Mouse (Mus musculus) MEL (cell line): ENCODE measurements at regions not wholly inside any gene's neighbourhood (a gene's known extent, or its start where the extent isn't known, plus 50 kb on each side); places are given as distances from the start of the nearest gene placed in this dataset.
A peak's percentile ranks its signal among the peaks of the same experiment; 100 is the strongest.

Experiments used
- DNase-seq: peaks from one replicate; pipeline ENCODE4 v3.0.0; 2011; ENCODE audit warnings: low read depth, low spot score
- H3K27ac ChIP-seq: 2 replicates; pipeline ENCODE4 v1.5.1; 2012; ENCODE audit warnings: low read depth, mild to moderate bottlenecking, control low read depth, low read length, moderate library complexity; ENCODE audit not compliant: control insufficient read depth
- H3K27me3 ChIP-seq, 2 experiments: fragments of 150-350 bp in 1 of 2; sonication (generic) in 1 of 2; 2 replicates each; pipeline ENCODE4 v1.6.1; 2012; ENCODE audit warnings: low read length in 2 of 2, mild to moderate bottlenecking in 2 of 2, improper control_type of control experiment in 1 of 2, moderate library complexity in 1 of 2; ENCODE audit not compliant: insufficient read depth in 2 of 2, control insufficient read depth in 1 of 2
- H3K36me3 ChIP-seq, 2 experiments: 2 replicates each; pipeline ENCODE4 v1.6.1; 2012 to 2014; ENCODE audit warnings: low read length in 2 of 2, improper control_type of control experiment in 1 of 2, inconsistent platforms in 1 of 2, mild to moderate bottlenecking in 1 of 2; ENCODE audit not compliant: insufficient read depth in 2 of 2, control insufficient read depth in 1 of 2
- H3K4me1 ChIP-seq, 2 experiments: fragments of 150-350 bp in 1 of 2; sonication (generic) in 1 of 2; 2 replicates each; pipeline ENCODE4 v1.6.1; 2012; ENCODE audit warnings: low read length in 2 of 2, improper control_type of control experiment in 1 of 2, mild to moderate bottlenecking in 1 of 2; ENCODE audit not compliant: insufficient read depth in 2 of 2, control insufficient read depth in 1 of 2
- H3K4me3 ChIP-seq, 2 experiments: fragments of 150-350 bp in 1 of 2; sonication (generic) in 1 of 2; 2 replicates each; pipeline ENCODE4 v1.5.1; 2012; ENCODE audit warnings: low read depth in 2 of 2, low read length in 2 of 2, mild to moderate bottlenecking in 2 of 2, moderate library complexity in 2 of 2, control low read depth in 1 of 2, improper control_type of control experiment in 1 of 2; ENCODE audit not compliant: control insufficient read depth in 1 of 2, insufficient read depth in 1 of 2
- H3K79me2 ChIP-seq: 2 replicates; pipeline ENCODE4 v1.6.1; 2012; ENCODE audit warnings: mild to moderate bottlenecking, low read length, moderate library complexity; ENCODE audit not compliant: control insufficient read depth, poor library complexity, insufficient read depth
- H3K9ac ChIP-seq: 2 replicates; pipeline ENCODE4 v1.6.1; 2012; ENCODE audit warnings: low read depth, mild to moderate bottlenecking, control low read depth, low read length, moderate library complexity; ENCODE audit not compliant: control insufficient read depth, poor library complexity, severe bottlenecking
- H3K9me3 ChIP-seq: fragments of 150-350 bp; sonication (generic); replicated peaks from 2 replicates; pipeline ENCODE4 v1.6.1; 2012; ENCODE audit warnings: mild to moderate bottlenecking, low read length, improper control_type of control experiment, moderate library complexity; ENCODE audit not compliant: insufficient read depth
- CHD1 ChIP-seq: IDR thresholded peaks from 2 replicates; pipeline ENCODE4 v1.6.1; 2012; ENCODE audit warnings: low read depth, mild to moderate bottlenecking, inconsistent platforms, low read length, improper control_type of control experiment
- EP300 ChIP-seq, 2 experiments: IDR thresholded peaks; 2 replicates each; pipeline ENCODE4 v1.6.1; 2011; ENCODE audit warnings: improper control_type of control experiment in 2 of 2, low read length in 2 of 2, low read depth in 1 of 2, mild to moderate bottlenecking in 1 of 2
- ETS1 ChIP-seq: IDR thresholded peaks from 2 replicates; pipeline ENCODE4 v1.6.1; 2012; ENCODE audit warnings: low read depth, mild to moderate bottlenecking, inconsistent platforms, low read length, improper control_type of control experiment, moderate library complexity
- JUND ChIP-seq: IDR thresholded peaks from 2 replicates; pipeline ENCODE4 v1.6.1; 2011; ENCODE audit warnings: low read depth, mild to moderate bottlenecking, improper control_type of control experiment, low read length
- KAT2A ChIP-seq: conservative IDR thresholded peaks from 2 replicates; pipeline ENCODE4 v1.6.1; 2012; ENCODE audit warnings: low read depth, low read length, improper control_type of control experiment, inconsistent platforms
- MAFK ChIP-seq: IDR thresholded peaks from 2 replicates; pipeline ENCODE4 v1.6.1; 2011; ENCODE audit warnings: low read depth, mild to moderate bottlenecking, low read length, improper control_type of control experiment, borderline replicate concordance
- MAX ChIP-seq: IDR thresholded peaks from 2 replicates; pipeline ENCODE4 v1.6.1; 2011; ENCODE audit warnings: low read length, improper control_type of control experiment
- MAZ ChIP-seq: IDR thresholded peaks from 2 replicates; pipeline ENCODE4 v1.6.1; 2012; ENCODE audit warnings: low read depth, mild to moderate bottlenecking, inconsistent platforms, low read length, improper control_type of control experiment
- MXI1 ChIP-seq: IDR thresholded peaks from 2 replicates; pipeline ENCODE4 v1.6.1; 2011; ENCODE audit warnings: mild to moderate bottlenecking, low read depth, low read length, improper control_type of control experiment
- MYC ChIP-seq: IDR thresholded peaks from 2 replicates; pipeline ENCODE4 v1.6.1; 2011; ENCODE audit warnings: low read depth, mild to moderate bottlenecking, low read length, improper control_type of control experiment, moderate library complexity
- NRF1 ChIP-seq: IDR thresholded peaks from 2 replicates; pipeline ENCODE4 v1.6.1; 2014; ENCODE audit warnings: low read depth, mild to moderate bottlenecking, inconsistent platforms, low read length, improper control_type of control experiment, moderate library complexity; ENCODE audit not compliant: poor library complexity, insufficient read depth, severe bottlenecking
- POLR2AphosphoS5 ChIP-seq: IDR thresholded peaks from 2 replicates; pipeline ENCODE4 v1.6.1; 2012; ENCODE audit warnings: low read depth, borderline replicate concordance, mild to moderate bottlenecking, inconsistent platforms, low read length, moderate library complexity, mixed read lengths
- USF2 ChIP-seq, 2 experiments: IDR thresholded peaks; 2 replicates each; pipeline ENCODE4 v1.6.1; 2011 to 2012; ENCODE audit warnings: improper control_type of control experiment in 2 of 2, low read length in 2 of 2, borderline replicate concordance in 1 of 2, inconsistent platforms in 1 of 2, low read depth in 1 of 2, mild to moderate bottlenecking in 1 of 2; ENCODE audit not compliant: insufficient read depth in 1 of 2
- ZC3H11A ChIP-seq: IDR thresholded peaks from 2 replicates; pipeline ENCODE4 v1.6.1; 2012; ENCODE audit warnings: low read depth, mild to moderate bottlenecking, inconsistent platforms, low read length, improper control_type of control experiment
- ZKSCAN1 ChIP-seq: IDR thresholded peaks from 2 replicates; pipeline ENCODE4 v1.6.1; 2012; ENCODE audit warnings: low read depth, mild to moderate bottlenecking, inconsistent platforms, low read length, improper control_type of control experiment, moderate library complexity

DNA sequence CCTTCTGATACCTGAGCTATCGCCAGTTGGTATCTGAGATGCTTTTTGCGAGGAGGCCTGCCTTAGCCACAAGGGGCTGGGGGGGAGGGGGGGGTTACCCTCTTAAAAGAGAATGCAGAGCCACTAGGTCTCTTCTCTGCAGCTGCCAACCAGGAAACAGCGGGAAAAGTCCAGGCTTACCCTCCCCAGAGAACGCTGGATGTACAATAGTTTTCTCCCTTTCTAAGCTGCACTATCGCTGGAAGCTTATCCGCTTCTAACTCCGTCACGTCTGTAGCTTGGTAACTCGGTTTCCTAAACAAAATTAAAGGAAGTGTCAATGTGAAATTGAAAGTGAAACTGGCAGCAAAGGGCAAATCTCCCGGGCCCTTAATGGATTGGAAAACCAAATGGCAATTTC is 481.1 kb upstream of the Acvr2a start:
- Histone ChIP-seq H3K4me3 (peak overlapping the region; percentile 67 to 76), H3K4me1 (no peaks in the 10 kb centered on the region; a peak in 2 of 4 replicates), H3K9me3 (no peaks in the 10 kb centered on the region), H3K27me3 (no peaks in the 10 kb centered on the region), H3K36me3 (no peaks in the 10 kb centered on the region), H3K27ac (no peak overlapping the region), H3K79me2 (no peaks in the 10 kb centered on the region), H3K9ac (peak overlapping the region; percentile 29; the same call in 1 of the 2 replicates)
- peak; percentile 29; the same call in 1 of the 2 replicates for TF ChIP-seq ETS1
- TF ChIP-seq CHD1: no peak
- DNase-seq: peak; percentile 13

DNA sequence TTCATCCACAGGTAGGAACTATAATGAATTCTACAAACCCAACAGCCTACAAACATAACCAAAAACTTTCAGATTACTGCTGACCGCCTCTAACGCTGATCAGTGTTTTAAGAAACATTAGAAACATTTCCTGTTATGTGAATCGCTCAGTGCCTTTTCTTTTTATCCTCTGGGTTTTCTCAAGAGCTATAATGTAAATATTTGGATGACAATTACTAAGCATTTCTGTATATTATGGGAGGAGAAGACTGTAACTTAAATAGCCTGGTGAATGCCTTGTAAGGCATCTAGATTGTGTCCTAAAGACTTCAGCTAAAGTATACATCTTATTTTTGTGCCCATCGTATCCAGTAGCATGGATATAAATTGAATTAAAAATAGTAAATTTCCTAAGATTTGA is 465.9 kb upstream of the Acvr2a start:
- no peak for TF ChIP-seq JUND
- no peak for TF ChIP-seq POLR2AphosphoS5
- TF ChIP-seq ZC3H11A: no peak
- TF ChIP-seq KAT2A: no peak
- TF ChIP-seq MYC: no peak
- no peak for TF ChIP-seq ZKSCAN1
- no peak for TF ChIP-seq MAZ
- TF ChIP-seq CHD1: no peak
- no peak for TF ChIP-seq EP300 (IDR thresholded peaks at IDR 0.05; ENCODE audit: low read depth in 1 of 2, low read length in 2 of 2)
- TF ChIP-seq MAX: no peak
- no peak for TF ChIP-seq USF2 (IDR thresholded peaks at IDR 0.05; ENCODE audit: borderline replicate concordance in 1 of 2, insufficient read depth in 1 of 2, low read depth in 1 of 2, low read length in 2 of 2)
- TF ChIP-seq NRF1: no peak
- no peak for TF ChIP-seq MAFK
- TF ChIP-seq, all 39 proteins: peak for 0
- DNase-seq: no peak
- no peaks in the 10 kb centered on the region for H3K27me3 ChIP-seq
- no peak overlapping the region for H3K27ac ChIP-seq
- no peaks in the 10 kb centered on the region for H3K9me3 ChIP-seq
- H3K9ac ChIP-seq: no peak overlapping the region
- H3K4me1 ChIP-seq: no peaks in the 10 kb centered on the region
- no peaks in the 10 kb centered on the region for H3K36me3 ChIP-seq
- H3K79me2 ChIP-seq: no peaks in the 10 kb centered on the region
- H3K4me3 ChIP-seq: no peak overlapping the region

GRCm38 (mm10) chr2:48349794-48350193 is 464.1 kb upstream of the Acvr2a start:
- Histone ChIP-seq H3K27ac (no peak overlapping the region), H3K36me3 (no peaks in the 10 kb centered on the region), H3K4me1 (no peaks in the 10 kb centered on the region), H3K27me3 (no peaks in the 10 kb centered on the region), H3K9ac (no peak overlapping the region), H3K9me3 (no peaks in the 10 kb centered on the region), H3K4me3 (no peak overlapping the region), H3K79me2 (no peaks in the 10 kb centered on the region)
- no peak for DNase-seq
- TF ChIP-seq ETS1 (no peak), MXI1 (no peak)
